Mouse (Mus musculus) spleen, adult 2 months (tissue): ENCODE data around the gene Dnajc8.

Source experiments
- CTCF ChIP-seq: fragments of 200-500 bp; IDR thresholded peaks from 2 replicates; pipeline ENCODE4 v1.5.1; 2011; ENCODE audit warnings: mild to moderate bottlenecking, inconsistent platforms; ENCODE audit not compliant: insufficient read depth, insufficient read length, insufficient replicate concordance; ENCODE audit errors: extremely low read depth
- POLR2A ChIP-seq: fragments of 200-500 bp; IDR thresholded peaks from 2 replicates; pipeline ENCODE4 v1.6.1; 2011; ENCODE audit warnings: low read depth, low read length, inconsistent platforms

GRCm38 (mm10) chr4:132541413-132541812 is 6.1 kb downstream of the Dnajc8 start:
- TF ChIP-seq CTCF (no peak), POLR2A (no peak)
